Mouse (Mus musculus) B cell, adult (primary cell): Measurements from ENCODE around the gene Olfr592. TPM values are rescaled to one million over a fixed set of nuclear protein-coding genes. Genes with fewer than 3 reads are reported as not detected.

Experiments
- total RNA-seq: library from RNA; stranded (reverse); gene quantifications from 4 replicates; pipeline ENCODE4 v1.2.4, GENCODE M21; 2023; ENCODE audit not compliant: inconsistent age

Olfr592 gene
- total RNA-seq = not detected in 4 replicates

DNA sequence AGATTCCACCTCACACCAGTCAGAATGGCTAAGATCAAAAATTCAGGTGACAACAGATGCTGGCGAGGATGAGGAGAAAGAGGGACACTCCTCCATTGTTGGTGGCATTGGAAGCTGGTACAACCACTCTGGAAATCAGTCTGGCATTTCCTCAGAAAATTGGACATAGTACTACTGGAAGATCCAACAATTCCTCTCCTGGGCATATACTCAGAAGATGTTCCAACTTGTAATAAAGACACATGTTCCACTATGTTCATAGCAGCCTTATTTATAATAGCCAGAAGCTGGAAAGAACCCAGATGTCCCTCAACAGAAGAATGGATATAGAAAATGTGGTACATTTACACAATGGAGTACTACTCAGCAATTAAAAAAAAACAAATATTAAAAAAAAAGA, at the start of gene Olfr592:
Olfr592 (plus strand) TSS at position 301 of the 400 bp plus-strand sequence.

DNA sequence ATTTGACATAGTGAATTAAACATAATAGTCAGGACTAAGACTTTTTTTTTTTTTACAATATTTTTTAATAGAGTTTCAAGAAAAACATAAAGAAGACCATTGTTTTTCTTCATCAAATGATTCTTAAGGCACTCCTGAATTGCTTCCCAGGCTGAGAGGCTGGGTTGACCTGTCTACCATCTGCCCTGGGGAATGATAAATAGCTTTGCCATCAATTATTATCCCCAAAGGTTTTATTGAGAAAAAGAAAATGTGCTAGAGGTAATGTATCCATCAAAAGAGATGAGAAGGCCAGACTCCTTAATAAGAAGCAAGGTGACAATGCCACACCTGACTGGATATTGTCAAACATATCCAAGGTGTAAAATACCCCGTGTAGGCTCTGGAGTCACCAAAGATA, 44.0 kb upstream of the Olfr592 start, which contains the start of gene Olfr588-ps1:
Olfr588-ps1 (plus strand) TSS at position 301 of the 400 bp plus-strand sequence.

DNA sequence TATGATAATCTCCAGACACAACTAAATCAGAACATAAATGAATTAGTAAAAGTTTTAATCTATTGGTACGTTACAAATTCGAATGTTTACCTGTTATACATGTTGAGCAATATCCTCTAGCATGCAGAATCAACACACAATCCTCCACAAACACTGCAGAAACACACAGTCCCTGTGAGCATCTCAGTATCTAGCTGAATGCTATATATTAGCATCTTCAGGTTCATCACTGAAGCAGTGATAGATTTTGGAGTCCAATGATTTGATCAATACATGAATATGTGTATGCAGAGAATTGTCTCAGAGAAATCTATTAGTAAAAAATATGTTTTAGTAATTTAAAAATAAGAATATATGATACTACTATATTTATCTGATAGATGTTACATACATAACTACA, 28.3 kb upstream of the Olfr592 start, which contains the start of gene Olfr589:
Olfr589 (minus strand) TSS at position 101 of the 400 bp plus-strand sequence.

DNA sequence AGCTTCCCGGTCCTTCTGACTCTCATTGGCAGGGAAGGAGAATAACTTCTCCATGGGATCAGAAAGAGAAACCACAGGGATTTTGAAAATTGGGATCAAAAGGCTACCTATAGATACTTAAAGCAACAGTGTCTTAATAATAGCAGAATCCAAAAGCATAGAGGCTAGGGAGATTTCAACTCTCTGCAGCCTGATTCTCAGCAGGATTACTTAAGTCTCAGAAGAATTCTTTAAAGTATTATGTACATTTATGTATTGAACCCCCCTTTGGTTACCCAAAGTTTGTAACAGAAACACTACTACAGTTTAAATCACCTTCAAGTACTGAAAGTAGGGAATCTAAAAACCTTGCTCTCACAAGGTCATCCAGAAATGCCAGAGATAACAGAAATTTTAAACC, 6.4 kb upstream of the Olfr592 start, which contains the start of gene Olfr591:
Olfr591 (minus strand) TSS at position 101 of the 400 bp plus-strand sequence.

DNA sequence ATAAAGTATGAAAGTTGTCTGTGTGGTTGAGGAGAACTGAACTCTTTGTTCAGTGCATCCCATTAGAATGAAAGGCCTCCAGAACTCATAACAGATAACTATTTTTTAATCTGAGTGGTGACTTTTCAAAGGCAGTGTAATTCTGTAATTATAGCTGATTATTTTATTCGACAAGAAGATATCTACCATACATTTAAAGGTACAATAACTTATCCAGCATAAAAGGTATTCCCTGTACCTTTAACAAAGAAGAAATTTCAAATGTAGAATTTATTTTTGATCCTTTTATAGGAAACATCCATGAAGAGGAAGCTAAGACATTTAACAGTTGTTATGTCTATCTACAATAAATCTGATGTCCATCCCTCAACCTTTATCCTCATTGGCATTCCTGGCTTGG, 27.0 kb downstream of the Olfr592 start, which contains the start of gene Olfr593:
Olfr593 (plus strand) TSS at position 301 of the 400 bp plus-strand sequence.

DNA sequence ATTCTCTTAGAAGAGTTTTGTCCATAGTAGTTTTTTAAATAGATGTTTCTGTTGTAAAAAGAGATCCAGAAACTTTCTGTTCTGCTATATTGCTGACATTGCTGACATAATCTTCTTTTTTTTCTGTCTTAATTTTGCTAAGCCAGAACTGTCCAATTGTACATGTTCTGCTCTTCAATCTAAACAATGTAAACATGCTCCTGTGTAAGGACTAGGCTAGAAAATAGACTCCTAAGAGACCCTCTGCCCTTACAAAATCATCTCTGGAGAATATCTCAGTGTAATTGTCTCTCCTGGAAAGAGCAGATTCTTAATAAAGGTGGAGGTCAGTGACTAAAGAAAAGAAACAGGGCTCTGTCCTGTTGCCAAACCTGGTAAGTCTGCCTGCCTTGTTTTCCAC, 32.1 kb downstream of the Olfr592 start, which contains the start of gene Olfr594:
Olfr594 (plus strand) TSS at position 301 of the 400 bp plus-strand sequence.

Other genes starting within 250 kb of the Olfr592 start
- gene Olfr573-ps1, start 242.2 kb upstream of the Olfr592 start, total RNA-seq = not detected in 4 replicates
- not detected in 4 replicates for gene Olfr574, start 236.3 kb upstream of the Olfr592 start, total RNA-seq
- not detected in 4 replicates for gene Olfr575, start 226.0 kb upstream of the Olfr592 start, total RNA-seq
- not detected in 4 replicates for gene Olfr576, start 222.1 kb upstream of the Olfr592 start, total RNA-seq
- gene Olfr577, start 208.9 kb upstream of the Olfr592 start, total RNA-seq = not detected in 4 replicates
- not detected in 4 replicates for gene Olfr578, start 195.5 kb upstream of the Olfr592 start, total RNA-seq
- not detected in 4 replicates for gene Olfr582, start 146.8 kb upstream of the Olfr592 start, total RNA-seq
- not detected in 4 replicates for gene Olfr583, start 133.5 kb upstream of the Olfr592 start, total RNA-seq
- gene Olfr584, start 102.9 kb upstream of the Olfr592 start, total RNA-seq = not detected in 4 replicates
- not detected in 4 replicates for gene Olfr585, start 87.1 kb upstream of the Olfr592 start, total RNA-seq
- not detected in 4 replicates for gene Olfr586, start 59.2 kb upstream of the Olfr592 start, total RNA-seq
- gene Olfr588-ps1, start 43.9 kb upstream of the Olfr592 start, total RNA-seq = not detected in 4 replicates
- not detected in 4 replicates for gene Olfr589, start 28.4 kb upstream of the Olfr592 start, total RNA-seq
- not detected in 4 replicates for gene Olfr591, start 6.5 kb upstream of the Olfr592 start, total RNA-seq
- gene Olfr593, start 27.1 kb downstream of the Olfr592 start, total RNA-seq = not detected in 4 replicates
- not detected in 4 replicates for gene Olfr594, start 32.2 kb downstream of the Olfr592 start, total RNA-seq
- not detected in 4 replicates for gene Usp17ld, start 67.7 kb downstream of the Olfr592 start, total RNA-seq
- gene Olfr596, start 120.8 kb downstream of the Olfr592 start, total RNA-seq = not detected in 4 replicates
- gene Olfr597, start 131.5 kb downstream of the Olfr592 start, total RNA-seq = not detected in 4 replicates
- gene Olfr598, start 138.8 kb downstream of the Olfr592 start, total RNA-seq = not detected in 4 replicates
- not detected in 4 replicates for gene Olfr599, start 151.1 kb downstream of the Olfr592 start, total RNA-seq
- gene Olfr600, start 164.9 kb downstream of the Olfr592 start, total RNA-seq = not detected in 4 replicates
- not detected in 4 replicates for gene Olfr601, start 177.9 kb downstream of the Olfr592 start, total RNA-seq
- not detected in 4 replicates for gene Olfr603, start 201.4 kb downstream of the Olfr592 start, total RNA-seq
- not detected in 4 replicates for gene Usp17lc, start 230.3 kb downstream of the Olfr592 start, total RNA-seq